19 mouse cellular contexts compared by ENCODE assay signal in the genomic region with DNA sequence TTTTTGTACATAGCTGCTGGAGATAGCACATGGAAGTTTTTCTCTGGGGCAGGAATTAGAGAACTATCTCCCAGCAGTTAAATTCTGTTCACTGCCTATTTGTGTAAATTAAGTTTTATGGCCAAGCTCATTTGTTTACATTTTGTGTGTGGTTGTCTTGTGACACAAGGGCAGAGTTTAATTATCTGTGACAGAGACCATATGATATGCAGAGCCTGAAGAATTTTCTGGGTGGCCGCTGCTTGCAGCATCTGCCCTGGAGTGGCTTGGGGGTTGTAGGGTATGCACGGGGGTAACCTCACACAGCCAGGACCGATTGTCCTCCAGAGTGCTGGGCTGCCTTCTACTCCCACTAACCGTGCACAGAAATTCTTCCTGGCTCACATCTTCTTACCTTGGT.
"Had no signal": no experiment of that assay in that cellular context is flagged by ENCODE, and none has a peak within 500 bp of the region (broad histone marks: within the 10 kb centered on the region; RNA-seq: fewer than 3 reads in every experiment).

No protein-coding gene starts in this region.

- H3K4me2 ChIP-seq: hindbrain, embryonic 14.5 days; liver, embryonic 13.5 days; midbrain, embryonic 13.5 days; neural tube, embryonic 13.5 days; stomach, embryonic 15.5 days had no signal

- H3K9me3 ChIP-seq: liver, embryonic 13.5 days; megakaryocyte, embryonic 14.5 days; midbrain, embryonic 10.5 days; midbrain, embryonic 13.5 days; neural tube, embryonic 13.5 days; stomach, embryonic 15.5 days had no signal

- H3K27ac ChIP-seq: hindbrain, embryonic 14.5 days; hindbrain, postnatal 0 days; left cerebral cortex, adult 2 months; liver, embryonic 13.5 days; midbrain, embryonic 10.5 days; midbrain, embryonic 13.5 days; neural tube, embryonic 13.5 days; stomach, embryonic 15.5 days had no signal

- H3K27me3 ChIP-seq: liver, embryonic 13.5 days; megakaryocyte, embryonic 14.5 days; midbrain, embryonic 13.5 days; neural tube, embryonic 13.5 days; stomach, embryonic 15.5 days had no signal

- ATAC-seq: hindbrain, postnatal 0 days; inflammation-experienced regulatory T-cells, adult 6 months; midbrain, embryonic 13.5 days; midbrain, embryonic 16.5 days had no signal

- H3K9ac ChIP-seq: hindbrain, embryonic 14.5 days; liver, embryonic 13.5 days; midbrain, embryonic 13.5 days; neural tube, embryonic 13.5 days; stomach, embryonic 15.5 days had no signal

- DNase-seq: kidney, adult 2 months; layer of hippocampus, postnatal 36 days; liver, embryonic 13.5 days; lung, postnatal 14 days; retina, postnatal 1 day; right cerebral cortex, postnatal 25 days; spleen, adult 18-20 months; thymus, postnatal 25 days had no signal

- H3K4me1 ChIP-seq: liver, embryonic 13.5 days; megakaryocyte, embryonic 14.5 days; midbrain, embryonic 10.5 days; midbrain, embryonic 13.5 days; neural tube, embryonic 13.5 days; stomach, embryonic 15.5 days had no signal

- H3K4me3 ChIP-seq: left cerebral cortex, adult 2 months; liver, embryonic 13.5 days; megakaryocyte, embryonic 14.5 days; midbrain, embryonic 10.5 days; midbrain, embryonic 13.5 days; myocyte; neural tube, embryonic 13.5 days; stomach, embryonic 15.5 days had no signal

- H3K36me3 ChIP-seq: midbrain, embryonic 13.5 days; neural tube, embryonic 13.5 days; stomach, embryonic 15.5 days had no signal
